Mouse (Mus musculus) testis, adult 10 weeks (tissue): ENCODE data around the gene Dnase1. TPM values are rescaled to one million over a fixed set of nuclear protein-coding genes. Genes with fewer than 3 reads are reported as not detected.

Experiments
- polyA plus RNA-seq: library from polyadenylated mRNA; stranded (reverse); fragments of 350-450 nt; fragmentation: Illumina TruSeq; extraction: RNeasy Lipid Tissue Mini Kit (QIAGEN cat#74804); gene quantifications from one replicate; pipeline ENCODE4 v1.2.3, GENCODE M21; 2014; ENCODE audit warnings: low read depth, low replicate concordance

The Dnase1 gene
- not detected for polyA plus RNA-seq

DNA sequence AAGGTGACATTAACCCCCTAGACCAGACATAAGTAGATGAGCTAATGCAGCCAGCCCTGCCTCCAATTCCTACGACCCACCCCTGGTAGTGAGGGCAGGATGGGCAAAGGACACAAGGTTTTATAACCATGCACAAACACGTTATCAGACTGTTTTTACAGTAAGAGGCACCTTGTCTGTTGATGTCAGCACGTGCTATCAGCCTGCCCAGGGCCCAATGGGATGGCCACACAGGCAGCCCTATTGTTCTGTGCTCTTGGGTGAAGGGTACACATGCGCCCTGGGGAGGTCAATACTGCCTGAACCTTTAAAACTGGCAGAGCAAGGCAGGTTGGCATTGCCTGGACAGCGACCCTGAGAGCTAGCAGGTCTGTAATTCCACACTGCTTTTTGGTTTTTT lies at the start of gene Dnase1:
Gene Dnase1 (plus strand): TSS at position 136 of the 400 bp plus-strand sequence.

DNA sequence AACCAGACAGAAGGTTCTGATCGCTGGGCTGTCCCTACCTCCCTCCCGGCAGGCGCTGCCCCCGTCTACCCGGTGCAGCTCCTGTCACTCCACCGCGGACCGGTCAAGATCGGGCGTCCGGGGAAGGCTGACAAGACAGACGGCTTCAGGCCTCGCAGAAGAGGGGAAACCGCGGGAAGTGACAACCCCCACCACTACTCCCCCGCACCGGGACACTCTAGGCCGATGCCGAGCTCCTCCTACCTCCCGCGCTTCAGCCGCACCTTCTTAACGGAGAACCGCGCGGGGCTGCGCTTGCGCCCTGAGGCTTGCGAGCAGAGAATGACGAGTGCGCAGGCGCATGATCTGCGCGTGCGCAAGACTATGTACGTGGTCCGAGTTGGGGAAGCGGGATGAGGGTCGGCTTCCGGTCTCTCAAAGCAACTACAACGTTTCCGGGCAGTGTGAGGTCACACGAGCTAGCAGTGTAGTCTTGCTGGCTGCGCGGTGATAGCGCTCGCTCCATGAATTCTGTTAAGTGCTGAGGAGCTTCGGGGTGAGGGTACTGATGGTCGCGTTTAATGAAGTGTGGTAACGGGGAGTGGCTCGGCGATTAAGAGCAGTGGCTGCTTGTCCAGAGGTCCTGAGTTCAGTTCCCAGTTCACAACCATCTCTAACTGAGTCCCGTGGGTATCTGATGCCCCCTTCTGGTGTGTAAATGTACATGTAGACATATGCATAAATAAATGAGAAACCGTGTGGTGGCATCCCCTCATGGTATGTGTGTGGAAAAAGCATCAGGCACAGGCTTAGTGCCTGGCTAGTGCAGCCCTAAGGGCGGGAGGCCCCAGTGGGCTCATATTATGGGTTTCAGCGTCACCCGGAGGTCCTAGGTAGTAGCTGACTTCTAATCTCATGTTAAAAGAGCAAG lies 33.0 kb upstream of the Dnase1 start, which contains the start of gene Slx4:
Gene Slx4 (minus strand): TSS at position 282 of the 910 bp plus-strand sequence.

DNA sequence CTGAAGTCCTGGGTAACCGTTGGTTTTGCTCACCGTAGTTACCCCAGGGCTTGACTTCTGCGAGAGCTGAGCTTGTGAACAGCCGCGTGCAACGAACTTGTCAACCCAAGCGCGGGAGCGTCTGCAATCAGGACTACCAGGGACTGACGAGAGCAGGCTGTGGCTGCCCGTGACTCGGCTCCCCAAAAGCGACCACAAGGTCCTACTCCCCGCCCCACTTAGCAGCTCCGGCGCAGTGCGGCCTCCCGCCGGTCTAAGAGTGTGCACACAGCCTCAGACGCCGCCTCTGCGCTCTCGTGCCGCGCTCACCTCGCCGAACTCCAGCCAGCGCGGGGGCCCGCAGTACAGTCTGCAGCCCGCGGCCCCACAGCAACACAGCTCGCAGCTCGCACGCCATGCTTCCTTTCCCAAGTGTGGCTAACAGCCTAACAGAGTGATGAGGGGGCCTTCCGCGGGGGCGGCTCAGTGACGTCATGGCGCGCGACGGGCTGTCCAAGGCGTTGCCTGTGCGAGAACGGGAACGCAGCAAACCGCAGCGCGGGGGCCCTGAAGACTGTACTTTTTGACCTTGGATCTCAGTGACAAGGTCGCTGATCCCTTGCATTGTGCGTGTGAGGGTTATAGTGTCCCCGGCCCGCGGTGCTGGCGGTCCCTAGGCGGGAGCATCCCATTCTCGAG lies 40.8 kb downstream of the Dnase1 start, which contains the start of gene Trap1:
Gene Trap1 (minus strand): TSS at position 444 of the 678 bp plus-strand sequence.

Other genes with a start within 250 kb of the Dnase1 start
- not detected for gene Olfr15, start 206.1 kb upstream of the Dnase1 start, polyA plus RNA-seq
- 3.1 TPM for gene Zfp174, start 189.7 kb upstream of the Dnase1 start, polyA plus RNA-seq
- gene Naa60, start 164.6 kb upstream of the Dnase1 start, polyA plus RNA-seq, result 169 TPM
- gene Zfp597, start 152.4 kb upstream of the Dnase1 start, polyA plus RNA-seq, result 108 TPM
- gene Gm20695, start 152.3 kb upstream of the Dnase1 start, polyA plus RNA-seq, result 0.74 TPM
- gene 1700037C18Rik, start 128.3 kb upstream of the Dnase1 start, polyA plus RNA-seq, result 25.3 TPM
- gene Cluap1, start 128.1 kb upstream of the Dnase1 start, polyA plus RNA-seq, result 106 TPM
- 0.24 TPM for gene Nlrc3, start 60.3 kb upstream of the Dnase1 start, polyA plus RNA-seq
- gene Slx4, start 33.2 kb upstream of the Dnase1 start, polyA plus RNA-seq, result 111 TPM
- gene Trap1, start 40.9 kb downstream of the Dnase1 start, polyA plus RNA-seq, result 47.0 TPM
- gene Crebbp, start 177.1 kb downstream of the Dnase1 start, polyA plus RNA-seq, result 16.2 TPM